Mouse (Mus musculus) heart, embryonic 15.5 days (tissue): ENCODE data around the gene Olfr1506. TPM values are rescaled to one million over a fixed set of nuclear protein-coding genes. Genes with fewer than 3 reads are reported as not detected.
"Not testable (repeated sequence)": the region's sequence is repeated elsewhere in the genome, so short reads cannot be mapped to it uniquely, and the experiment has no call there.

ENCODE experiments used
- ATAC-seq: fragments of 200-750 bp; cut with Nextera tagmentation; replicated peaks from 2 replicates; pipeline ENCODE4 v1.8.0; 2017; ENCODE audit warnings: low read depth, moderate TSS enrichment; ENCODE audit not compliant: insufficient number of reproducible peaks, insufficient read depth, low FRiP score
- H3K27ac ChIP-seq: fragments of 300-500 bp; sonication (generic); 2 replicates; pipeline ENCODE4 v1.5.1; 2015; ENCODE audit warnings: mild to moderate bottlenecking, inconsistent platforms
- H3K27me3 ChIP-seq: fragments of 300-500 bp; sonication (generic); 2 replicates; pipeline ENCODE4 v1.6.1; 2015; ENCODE audit warnings: inconsistent platforms
- H3K36me3 ChIP-seq: fragments of 300-500 bp; sonication (generic); 2 replicates; pipeline ENCODE4 v1.6.1; 2015; ENCODE audit warnings: mild to moderate bottlenecking, inconsistent platforms
- H3K4me1 ChIP-seq: fragments of 300-500 bp; sonication (generic); replicated peaks from 2 replicates; pipeline ENCODE4 v1.6.1; 2015; ENCODE audit warnings: inconsistent platforms
- H3K4me2 ChIP-seq: fragments of 300-500 bp; sonication (generic); 2 replicates; pipeline ENCODE4 v1.6.1; 2015; ENCODE audit warnings: inconsistent platforms, mild to moderate bottlenecking, moderate library complexity
- H3K4me3 ChIP-seq: fragments of 300-500 bp; sonication (generic); 2 replicates; pipeline ENCODE4 v1.5.1; 2015; ENCODE audit warnings: mild to moderate bottlenecking, inconsistent platforms
- H3K9ac ChIP-seq: fragments of 300-500 bp; sonication (generic); 2 replicates; pipeline ENCODE4 v1.6.1; 2015; ENCODE audit warnings: mild to moderate bottlenecking, inconsistent platforms
- H3K9me3 ChIP-seq: fragments of 300-500 bp; sonication (generic); replicated peaks from 2 replicates; pipeline ENCODE4 v1.6.1; 2016; ENCODE audit warnings: inconsistent platforms
- WGBS: fragments of 180-500 bp; shearing (Covaris S2); methylation state at CpG from one replicate; pipeline ENCODE4 v1.1.7; 2015; ENCODE audit warnings: mixed read lengths; 5-methylcytosine and 5-hydroxymethylcytosine counted together
- polyA plus RNA-seq: library from polyadenylated mRNA; unstranded; fragments of >200 nt; fragmentation: Nextera tagmentation; extraction: Ambion mirVana; gene quantifications from 2 replicates; pipeline ENCODE4 v1.2.1, GENCODE M21; 2015

Gene Olfr1506
- not detected in 2 replicates for polyA plus RNA-seq

- WGBS: no CpG with 5 or more reads among the region's 6 CpGs
- ATAC-seq, H3K4me3 ChIP-seq, H3K9me3 ChIP-seq, H3K36me3 ChIP-seq, H3K9ac ChIP-seq, H3K27me3 ChIP-seq, H3K4me1 ChIP-seq, H3K27ac ChIP-seq, H3K4me2 ChIP-seq: not testable (repeated sequence)
These were observed at the start of gene Olfr1506 for GRCm38 (mm10) chr2:90224393-90224792. Gene Olfr1506 (minus strand): TSS chr2:90224493.

GRCm38 (mm10) chr2:90270932-90271331, 46.6 kb upstream of the Olfr1506 start, which contains the start of gene Olfr1271:
Gene Olfr1271 (minus strand): TSS chr2:90271032.
- Histone ChIP-seq H3K4me2 (no peak within 1 kb of the TSS), H3K27ac (no peak within 1 kb of the TSS), H3K36me3 (no peaks in the 10 kb centered on the region), H3K9ac (no peak within 1 kb of the TSS), H3K4me1 (no peaks in the 10 kb centered on the region), H3K27me3 (no peaks in the 10 kb centered on the region), H3K9me3 (no peaks in the 10 kb centered on the region), H3K4me3 (no peak within 1 kb of the TSS)
- WGBS: 73% methylated on average over 2 of the region's 2 CpGs
- no peak for ATAC-seq

DNA sequence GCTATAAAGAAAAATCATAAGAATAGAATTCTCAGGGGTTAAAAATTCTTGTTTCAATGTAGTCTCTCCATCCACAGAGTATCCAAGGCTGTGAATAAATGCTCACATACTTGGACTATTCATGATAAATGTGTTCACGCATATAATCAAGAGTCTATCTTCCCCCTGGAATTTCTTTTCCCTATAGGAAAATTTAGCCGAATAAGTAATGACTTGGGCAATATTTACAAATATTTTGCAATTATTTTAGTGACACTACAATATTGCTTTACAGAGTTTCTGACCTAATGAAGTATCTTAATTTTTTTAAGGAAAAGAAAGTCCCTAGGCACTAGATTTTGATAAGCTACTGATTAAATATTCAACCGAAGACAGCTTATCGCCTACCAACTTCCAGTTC, 33.2 kb upstream of the Olfr1506 start, which contains the start of gene Olfr142:
Olfr142 (minus strand) TSS at position 101 of the 400 bp plus-strand sequence.
- Histone ChIP-seq H3K4me2 (no peak within 1 kb of the TSS), H3K4me1 (no peaks in the 10 kb centered on the region), H3K36me3 (no peaks in the 10 kb centered on the region), H3K4me3 (no peak within 1 kb of the TSS), H3K27me3 (no peaks in the 10 kb centered on the region), H3K9me3 (no peaks in the 10 kb centered on the region), H3K9ac (no peak within 1 kb of the TSS), H3K27ac (no peak within 1 kb of the TSS)
- WGBS: 83% methylated on average over 4 of the region's 4 CpGs
- ATAC-seq: no peak

- ATAC-seq, H3K4me3 ChIP-seq: not testable (repeated sequence)
- no CpG with 5 or more reads among the region's 4 CpGs for whole genome bisulfite sequencing
These were observed 24.7 kb downstream of the Olfr1506 start for GRCm38 (mm10) chr2:90199606-90200005.

GRCm38 (mm10) chr2:90195285-90195684, 29.0 kb downstream of the Olfr1506 start:
- WGBS: no CpG with 5 or more reads among the region's 6 CpGs
- not testable (repeated sequence) for H3K36me3 ChIP-seq, ATAC-seq, H3K9me3 ChIP-seq, H3K4me2 ChIP-seq, H3K27ac ChIP-seq, H3K27me3 ChIP-seq, H3K4me3 ChIP-seq, H3K9ac ChIP-seq, H3K4me1 ChIP-seq

More at GRCm38 (mm10) chr2:90199606-90200005, 24.7 kb downstream of the Olfr1506 start:
- H3K27me3 ChIP-seq, H3K9me3 ChIP-seq, H3K36me3 ChIP-seq, H3K4me1 ChIP-seq, H3K27ac ChIP-seq, H3K4me2 ChIP-seq, H3K9ac ChIP-seq: not testable (repeated sequence)

DNA sequence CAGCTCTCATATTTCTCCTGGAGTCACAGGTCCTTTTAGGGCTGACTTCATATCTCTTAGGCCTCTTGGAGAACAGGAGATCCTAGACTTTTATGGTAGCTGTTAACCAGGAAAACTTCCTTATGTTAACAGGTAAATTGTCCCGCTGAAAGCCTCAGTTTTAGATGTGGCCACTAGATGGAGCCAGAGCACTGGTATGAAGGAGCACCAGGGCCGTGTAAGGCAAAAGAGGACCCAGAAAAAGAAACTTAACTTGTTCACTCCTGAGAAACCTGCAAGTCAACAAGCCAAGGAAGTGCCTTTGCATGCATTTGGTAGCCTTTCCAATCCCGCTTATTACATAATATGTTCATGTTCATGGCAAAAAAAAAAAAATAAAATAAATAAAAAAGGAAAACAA, 29.5 kb downstream of the Olfr1506 start:
- H3K27me3 ChIP-seq, H3K4me1 ChIP-seq, H3K36me3 ChIP-seq, H3K4me3 ChIP-seq, ATAC-seq, H3K9me3 ChIP-seq, H3K9ac ChIP-seq, H3K4me2 ChIP-seq, H3K27ac ChIP-seq: not testable (repeated sequence)
- no CpG with 5 or more reads among the region's 3 CpGs for WGBS

GRCm38 (mm10) chr2:90187082-90187481, 37.2 kb downstream of the Olfr1506 start:
- WGBS: no CpG with 5 or more reads among the region's 5 CpGs
- H3K4me2 ChIP-seq: not testable (repeated sequence)

GRCm38 (mm10) chr2:90186082-90186481, 38.2 kb downstream of the Olfr1506 start:
- no CpG with 5 or more reads among the region's 4 CpGs for WGBS

More at GRCm38 (mm10) chr2:90187082-90187481, 37.2 kb downstream of the Olfr1506 start:
- H3K4me3 ChIP-seq, H3K27me3 ChIP-seq, H3K9ac ChIP-seq, H3K36me3 ChIP-seq, H3K27ac ChIP-seq, H3K4me1 ChIP-seq, H3K9me3 ChIP-seq, ATAC-seq: not testable (repeated sequence)

More at GRCm38 (mm10) chr2:90186082-90186481, 38.2 kb downstream of the Olfr1506 start:
- not testable (repeated sequence) for H3K4me3 ChIP-seq, H3K27ac ChIP-seq, H3K36me3 ChIP-seq, H3K4me2 ChIP-seq, H3K27me3 ChIP-seq, H3K9ac ChIP-seq, H3K9me3 ChIP-seq, ATAC-seq, H3K4me1 ChIP-seq

Other genes with a start within 250 kb of the Olfr1506 start
- gene Olfr1261, start 233.3 kb downstream of the Olfr1506 start, polyA plus RNA-seq: not detected in 2 replicates
- not detected in 2 replicates for gene Olfr1262, start 224.3 kb downstream of the Olfr1506 start, polyA plus RNA-seq
- not detected in 2 replicates for gene Olfr1263, start 212.4 kb downstream of the Olfr1506 start, polyA plus RNA-seq
- not detected in 2 replicates for gene Olfr1264, start 198.9 kb downstream of the Olfr1506 start, polyA plus RNA-seq
- gene Olfr1265, start 189.2 kb downstream of the Olfr1506 start, polyA plus RNA-seq: not detected in 2 replicates
- not detected in 2 replicates for gene Olfr140, start 160.9 kb downstream of the Olfr1506 start, polyA plus RNA-seq
- gene Olfr1269, start 103.1 kb downstream of the Olfr1506 start, polyA plus RNA-seq: not detected in 2 replicates
- gene Olfr32, start 82.2 kb downstream of the Olfr1506 start, polyA plus RNA-seq: not detected in 2 replicates
- gene Olfr1270, start 71.4 kb downstream of the Olfr1506 start, polyA plus RNA-seq: not detected in 2 replicates
- not detected in 2 replicates for gene Olfr142, start 33.1 kb upstream of the Olfr1506 start, polyA plus RNA-seq
- not detected in 2 replicates for gene Olfr1271, start 46.5 kb upstream of the Olfr1506 start, polyA plus RNA-seq
- not detected in 2 replicates for gene Olfr1272, start 68.3 kb upstream of the Olfr1506 start, polyA plus RNA-seq
- gene Gm13769, start 97.7 kb upstream of the Olfr1506 start, polyA plus RNA-seq: 0.05 TPM in 1 of 2 replicates, not detected in the other
- not detected in 2 replicates for gene Olfr1274-ps, start 174.2 kb upstream of the Olfr1506 start, polyA plus RNA-seq